Mouse (Mus musculus) adrenal gland, postnatal 36 days (tissue): ENCODE results near the gene Zbtb25. TPM values are rescaled to one million over a fixed set of nuclear protein-coding genes. Genes with fewer than 3 reads are reported as not detected.

Source experiments
- DNase-seq, 2 experiments: peaks; one replicate each; pipeline ENCODE4 v3.0.0; 2021; ENCODE audit warnings: mixed read lengths in 1 of 2
- total RNA-seq, 2 experiments: library from RNA; stranded (reverse); gene quantifications; 2 replicates each; pipeline ENCODE4 v1.2.3; 2021

The Zbtb25 gene
- total RNA-seq, 2 experiments from 2014 or later: 5.9 to 9.9 TPM

GRCm38 (mm10) chr12:76336111-76336965 lies 33.1 kb downstream of the Zbtb25 start:
- DNase-seq: no peak

- DNase-seq: no peak
Observed at GRCm38 (mm10) chr12:76335641-76336040, 33.8 kb downstream of the Zbtb25 start.

- DNase-seq: no peak
Observed at GRCm38 (mm10) chr12:76333688-76334087, 35.7 kb downstream of the Zbtb25 start.

- DNase-seq: no peak
Observed at GRCm38 (mm10) chr12:76328567-76329354, 40.6 kb downstream of the Zbtb25 start.

GRCm38 (mm10) chr12:76326437-76327220 lies 42.8 kb downstream of the Zbtb25 start:
- DNase-seq: no peak

GRCm38 (mm10) chr12:76324679-76325431 lies 44.5 kb downstream of the Zbtb25 start, which contains the start of gene Akap5:
Gene Akap5 (plus strand): TSS chr12:76324891.
- peak; percentile 68 to 77 for DNase-seq

GRCm38 (mm10) chr12:76318282-76319212 lies 50.9 kb downstream of the Zbtb25 start:
- peak in 1 of 2 experiments; percentile 9 for DNase-seq

GRCm38 (mm10) chr12:76311951-76312350 lies 57.5 kb downstream of the Zbtb25 start:
- DNase-seq: no peak

- DNase-seq: no peak
Observed at GRCm38 (mm10) chr12:76311227-76311626, 58.2 kb downstream of the Zbtb25 start.

- DNase-seq: no peak
Observed at GRCm38 (mm10) chr12:76310633-76311032, 58.8 kb downstream of the Zbtb25 start.

- no peak for DNase-seq
Observed at GRCm38 (mm10) chr12:76310007-76310406, 59.4 kb downstream of the Zbtb25 start.

GRCm38 (mm10) chr12:76308436-76308835 lies 61.0 kb downstream of the Zbtb25 start:
- no peak for DNase-seq

- peak in 1 of 2 experiments; percentile 9 for DNase-seq
Observed at GRCm38 (mm10) chr12:76307964-76308363, 61.4 kb downstream of the Zbtb25 start.

- DNase-seq: no peak
Observed at GRCm38 (mm10) chr12:76306852-76307561, 62.4 kb downstream of the Zbtb25 start.

GRCm38 (mm10) chr12:76305107-76305506 lies 64.3 kb downstream of the Zbtb25 start:
- no peak for DNase-seq

GRCm38 (mm10) chr12:76304199-76304598 lies 65.2 kb downstream of the Zbtb25 start:
- no peak for DNase-seq

GRCm38 (mm10) chr12:76303474-76303873 lies 65.9 kb downstream of the Zbtb25 start:
- no peak for DNase-seq

- no peak for DNase-seq
Observed at GRCm38 (mm10) chr12:76300367-76300766, 69.0 kb downstream of the Zbtb25 start.

- DNase-seq: no peak
Observed at GRCm38 (mm10) chr12:76299361-76299906, 70.0 kb downstream of the Zbtb25 start.
